Mouse (Mus musculus) cerebellum, adult 9-11 months (tissue): ENCODE measurements at regions not wholly inside any gene's neighbourhood (a gene's known extent, or its start where the extent isn't known, plus 50 kb on each side); places are given as distances from the start of the nearest gene placed in this dataset.
A peak's percentile ranks its signal among the peaks of the same experiment; 100 is the strongest.

Experiments
- DNase-seq: peaks from one replicate; pipeline ENCODE4 v3.0.0; 2022

DNA sequence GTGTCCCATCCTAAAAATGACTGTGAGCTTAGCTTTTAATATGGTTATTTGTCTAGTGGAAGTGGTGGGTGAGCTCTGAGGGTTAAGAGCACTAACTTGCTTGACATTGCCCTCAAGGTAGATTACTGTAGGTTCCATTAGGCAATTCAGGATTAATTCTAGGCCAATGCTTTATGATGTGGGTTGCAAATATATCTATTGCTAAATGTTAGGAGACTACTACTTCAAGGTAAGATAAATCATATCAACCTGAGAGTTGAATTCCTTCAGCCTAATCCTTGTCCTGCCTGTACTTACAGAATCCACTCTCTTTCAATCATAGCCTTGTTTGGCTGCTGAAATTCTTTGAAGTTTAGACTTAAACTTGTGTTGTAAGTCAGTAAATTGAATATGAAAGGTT, 501.2 kb upstream of the Pappa start:
- no peak for DNase-seq

DNA sequence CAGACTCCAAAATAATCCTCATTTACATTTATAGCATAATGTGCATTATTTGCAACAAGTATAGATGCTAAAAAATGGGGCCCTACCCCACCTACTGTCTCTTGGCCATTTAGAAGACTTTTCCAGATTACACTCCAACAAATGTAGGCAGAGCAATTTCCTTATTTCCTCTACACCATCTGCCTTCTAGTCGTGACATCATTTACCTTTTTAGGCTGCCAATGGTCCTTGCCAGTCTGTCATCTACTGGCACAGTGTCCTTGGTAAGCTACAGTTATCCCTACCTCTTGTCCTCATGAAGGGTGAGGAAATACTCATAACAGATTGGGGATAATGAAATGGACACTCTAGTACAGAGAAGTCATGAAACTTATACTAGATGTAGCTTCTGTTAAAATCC, 491.8 kb upstream of the Pappa start:
- peak; percentile 88 for DNase-seq

GRCm38 (mm10) chr4:64635256-64635962, 488.6 kb upstream of the Pappa start:
- no peak for DNase-seq

GRCm38 (mm10) chr4:64640056-64640455, 483.9 kb upstream of the Pappa start:
- DNase-seq, result peak; percentile 64

GRCm38 (mm10) chr4:64640976-64641375, 483.0 kb upstream of the Pappa start:
- no peak for DNase-seq

DNA sequence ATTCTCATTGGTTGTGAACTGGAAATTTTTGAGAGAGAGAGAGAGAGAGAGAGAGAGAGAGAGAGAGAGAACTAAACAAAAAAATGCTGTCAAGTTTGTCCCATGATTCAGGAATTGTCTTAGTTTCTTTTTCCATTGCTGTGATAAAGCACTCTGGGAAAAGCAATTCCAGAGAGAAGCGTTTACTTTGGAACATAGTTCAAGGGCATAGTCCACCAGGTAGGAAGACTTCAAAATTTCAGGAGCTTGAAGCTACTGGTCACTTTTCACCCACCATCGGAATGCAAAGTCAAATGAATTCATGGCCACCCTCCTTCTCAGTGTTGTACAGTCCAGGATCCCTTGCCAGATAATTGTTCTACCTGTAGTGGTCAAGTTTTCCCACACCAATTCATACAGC, 478.8 kb upstream of the Pappa start:
- no peak for DNase-seq

GRCm38 (mm10) chr4:64654157-64654556, 469.8 kb upstream of the Pappa start:
- DNase-seq, result no peak

- no peak for DNase-seq
These were observed 468.4 kb upstream of the Pappa start for GRCm38 (mm10) chr4:64655534-64655933.

DNA sequence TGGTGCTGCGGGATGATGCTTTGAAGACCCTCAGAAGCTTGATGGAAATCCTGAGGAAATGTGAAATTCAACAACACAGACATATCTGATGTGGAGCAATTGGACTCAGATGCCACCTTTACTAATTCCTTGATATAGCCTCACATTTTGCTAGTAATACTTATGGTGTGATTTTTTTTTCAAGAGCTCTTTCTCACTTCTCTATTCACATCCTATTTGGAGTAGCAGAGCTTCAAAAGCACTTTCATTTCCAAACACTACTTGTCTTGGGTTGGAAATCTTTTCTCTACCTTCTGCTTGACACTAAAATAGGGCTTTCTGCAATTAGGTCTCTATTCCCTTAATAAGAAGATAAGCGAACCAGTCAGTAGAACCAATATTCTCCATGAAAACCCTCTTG, 460.3 kb upstream of the Pappa start:
- DNase-seq, result no peak

- no peak for DNase-seq
These were observed 456.0 kb upstream of the Pappa start for GRCm38 (mm10) chr4:64667998-64668397.

DNA sequence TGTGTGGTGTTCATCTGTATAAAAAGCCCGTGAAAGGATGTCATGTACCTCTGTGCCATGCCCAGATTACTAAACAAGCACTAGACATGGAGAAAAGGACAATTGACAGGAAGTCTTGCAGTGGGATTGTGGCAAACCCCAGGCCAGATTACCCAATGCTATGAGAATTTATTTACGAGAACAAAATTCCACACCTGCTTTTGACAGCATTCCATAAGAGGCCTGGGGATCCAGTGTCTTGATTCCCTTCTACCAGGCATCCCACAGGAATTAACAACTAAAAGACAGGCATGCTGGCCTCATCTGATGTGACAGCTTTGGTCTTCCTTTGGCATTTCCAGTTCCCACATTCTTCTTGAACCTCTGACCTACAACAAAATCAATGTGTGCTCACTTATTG, 454.3 kb upstream of the Pappa start:
- no peak for DNase-seq

DNA sequence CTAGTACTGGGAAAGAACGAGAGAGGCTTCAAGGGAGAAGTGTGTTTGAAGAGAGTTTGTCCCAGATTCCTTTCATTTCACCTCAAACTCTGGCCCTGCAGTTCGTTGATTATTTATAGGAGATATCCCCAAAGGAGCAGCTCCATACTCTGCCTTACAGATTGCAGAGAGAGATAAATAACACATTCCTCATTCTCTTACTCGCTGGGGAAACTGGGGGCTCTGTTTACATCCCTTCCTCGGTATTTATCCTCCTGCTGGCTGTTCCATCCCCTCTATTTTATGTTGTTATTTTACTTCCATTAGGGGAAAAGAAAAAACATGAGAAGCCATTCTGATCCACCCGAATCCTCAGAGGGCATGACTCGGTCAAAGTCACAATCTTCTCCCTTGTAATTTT, 447.5 kb upstream of the Pappa start:
- no peak for DNase-seq

DNA sequence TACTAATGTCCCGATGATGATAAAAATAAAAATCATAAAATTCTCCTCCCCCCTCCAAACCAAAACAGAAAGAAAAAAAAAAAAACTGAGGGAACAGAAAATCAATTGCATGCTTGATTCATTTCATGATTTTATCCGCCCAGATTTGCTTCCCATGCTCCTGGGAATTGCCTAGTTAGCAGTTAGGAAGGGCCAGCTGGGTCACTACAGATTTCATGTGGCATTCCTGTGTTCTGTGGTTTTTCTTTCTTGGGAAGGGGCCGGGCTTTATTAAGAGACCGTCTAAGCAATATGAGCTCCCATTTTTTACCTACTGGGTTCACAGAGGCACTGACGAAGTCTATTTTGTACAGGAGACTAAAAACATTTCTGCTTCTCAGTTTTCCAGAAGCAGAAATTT, 447.1 kb upstream of the Pappa start:
- no peak for DNase-seq

DNA sequence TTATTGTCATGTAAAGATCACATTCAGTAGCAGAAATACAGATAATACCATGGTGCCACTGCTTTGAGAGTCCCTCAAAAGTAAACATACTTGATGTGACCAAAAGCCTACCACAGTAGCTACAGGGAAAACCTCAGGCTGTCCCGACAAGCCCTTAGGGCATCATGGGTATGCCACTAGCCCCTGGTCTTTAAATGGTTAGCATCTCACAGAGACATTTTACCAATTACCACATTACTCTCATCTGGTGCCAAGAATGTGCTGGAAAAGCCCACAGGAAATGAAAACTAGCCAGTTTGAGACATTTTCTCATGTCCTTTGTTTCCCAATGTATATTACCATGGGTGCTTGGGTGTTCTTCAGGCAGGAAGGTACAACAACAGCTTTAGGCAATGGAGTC, 439.3 kb upstream of the Pappa start:
- DNase-seq, result no peak

DNA sequence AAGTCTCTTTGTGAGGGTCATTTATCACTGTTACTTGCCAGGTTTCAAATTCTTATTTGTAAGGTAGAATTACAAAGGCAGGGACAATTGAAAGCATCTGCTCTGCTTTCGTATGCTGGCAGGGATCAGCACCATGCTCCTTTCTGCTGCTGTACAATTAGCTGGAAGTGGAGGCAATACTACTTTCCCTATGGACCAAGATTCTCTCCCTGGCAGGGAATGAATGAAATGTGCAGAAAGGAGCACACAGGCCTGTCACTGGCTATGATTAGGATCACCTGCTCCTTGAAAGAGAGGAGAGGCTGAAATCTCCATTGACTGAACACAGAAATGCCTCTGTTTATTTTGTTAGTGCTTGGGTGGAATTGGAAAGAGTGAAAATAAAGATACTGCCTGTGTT, 427.8 kb upstream of the Pappa start:
- no peak for DNase-seq

GRCm38 (mm10) chr4:64723296-64723695, 400.7 kb upstream of the Pappa start:
- no peak for DNase-seq

- DNase-seq, result no peak
These were observed 399.1 kb upstream of the Pappa start for GRCm38 (mm10) chr4:64724851-64725250.

DNA sequence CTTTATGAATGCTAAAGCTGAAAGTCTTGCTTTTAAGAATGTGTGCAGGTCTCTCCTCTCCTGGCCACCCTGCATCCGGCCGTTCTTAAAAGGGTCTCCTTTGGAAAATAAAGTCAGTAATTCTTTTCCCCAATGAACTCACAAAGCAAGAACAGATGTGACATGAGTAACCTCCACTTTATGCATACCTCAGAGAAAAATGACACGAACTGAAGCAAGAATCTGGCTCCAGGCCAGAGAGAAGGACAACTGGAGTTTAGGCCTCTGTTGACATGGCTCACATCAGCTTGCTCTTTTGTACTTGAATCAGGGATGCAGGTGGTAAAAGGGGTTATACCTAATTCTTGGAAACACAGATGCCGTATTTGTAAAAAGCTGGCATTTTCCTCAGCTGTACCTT, 368.0 kb upstream of the Pappa start:
- DNase-seq, result no peak

DNA sequence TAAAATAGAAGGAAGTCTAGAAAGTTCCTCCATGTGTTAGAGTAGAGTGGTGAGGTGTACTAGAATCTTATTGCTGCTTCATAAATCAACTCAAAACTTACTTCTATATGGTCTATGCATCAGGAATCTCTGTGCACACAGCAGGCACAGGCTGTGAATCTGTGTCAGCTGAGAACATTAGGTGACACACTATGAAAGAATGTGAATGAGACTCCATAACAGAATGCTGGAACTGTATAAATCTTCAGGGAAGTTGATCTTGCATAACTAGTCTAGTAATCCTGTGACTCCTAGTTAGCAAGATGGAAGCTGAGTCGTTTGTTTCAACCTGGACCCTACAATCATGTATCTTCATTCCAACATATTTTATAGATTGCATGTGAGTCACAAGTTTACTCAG, 355.4 kb upstream of the Pappa start:
- DNase-seq, result no peak

DNA sequence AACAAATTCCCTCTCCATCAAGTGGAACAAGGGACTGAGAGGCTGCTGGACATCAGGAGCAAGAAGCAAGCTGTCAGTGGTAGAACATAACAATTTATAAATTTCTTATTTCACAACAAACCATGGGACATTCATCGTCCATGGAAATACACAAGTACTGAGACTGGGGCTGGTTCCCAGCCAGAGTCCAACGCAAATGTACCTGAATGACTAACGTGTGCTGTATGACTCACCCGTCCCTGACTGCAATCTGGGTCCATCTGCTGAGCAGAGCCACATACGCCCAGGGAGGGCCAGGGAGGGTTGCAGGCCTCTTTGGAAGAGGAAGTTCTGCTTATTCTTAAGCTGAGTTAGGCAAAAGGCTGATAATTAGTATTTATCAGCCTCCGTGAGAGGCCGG, 320.1 kb upstream of the Pappa start:
- peak; percentile 76 for DNase-seq

DNA sequence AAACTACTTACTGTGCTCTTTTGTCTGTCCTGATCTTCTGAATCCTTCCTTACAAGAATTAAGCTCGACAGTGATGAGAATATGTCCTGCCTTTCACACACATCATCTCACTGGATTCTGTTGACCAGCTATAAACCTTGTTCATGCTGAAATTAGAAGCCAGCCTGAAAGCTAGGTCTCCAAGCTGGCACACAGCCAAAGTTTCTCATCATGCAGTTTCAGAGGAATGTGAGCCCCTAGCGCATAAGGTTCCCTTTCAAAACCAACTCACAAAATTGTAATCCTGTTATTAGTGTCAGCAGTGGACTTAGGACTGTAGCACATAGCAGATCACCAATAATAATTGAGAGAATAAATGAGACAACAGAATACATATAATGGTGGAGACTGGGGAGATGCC, 319.0 kb upstream of the Pappa start:
- DNase-seq, result no peak

- no peak for DNase-seq
These were observed 316.8 kb upstream of the Pappa start for GRCm38 (mm10) chr4:64807148-64807547.

GRCm38 (mm10) chr4:64811974-64812373, 312.0 kb upstream of the Pappa start:
- no peak for DNase-seq

GRCm38 (mm10) chr4:64812812-64813211, 311.2 kb upstream of the Pappa start:
- DNase-seq, result no peak

- no peak for DNase-seq
These were observed 291.1 kb upstream of the Pappa start for GRCm38 (mm10) chr4:64832882-64833281.

DNA sequence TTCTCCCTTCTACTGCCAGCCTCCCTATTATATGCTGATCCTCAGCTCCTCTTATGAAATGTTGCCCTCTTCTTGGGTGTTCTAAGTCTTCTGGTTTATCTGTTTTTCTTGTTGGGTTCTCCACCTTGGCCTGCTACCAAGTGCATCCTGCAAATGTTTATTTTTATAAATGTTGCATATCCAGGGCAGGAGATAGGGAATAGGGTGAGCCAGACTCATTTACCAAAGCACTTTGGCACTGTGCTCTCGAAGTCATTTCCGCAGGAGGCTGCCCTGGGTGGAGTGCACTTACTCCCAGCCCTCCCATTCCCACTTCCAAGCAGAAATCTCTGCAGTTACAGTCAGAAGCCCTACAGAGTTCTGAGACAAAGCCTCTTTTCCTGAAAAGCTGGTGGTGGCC, 249.5 kb upstream of the Pappa start:
- DNase-seq, result no peak
